Mouse (Mus musculus): ENCODE results near the gene Pms2.

- no peak for TF ChIP-seq CTCF (IDR thresholded peaks at IDR 0.05; ENCODE audit: low read depth)
- TF ChIP-seq EP300 (optimal IDR thresholded peaks at IDR 0.05): no peak
Measured at GRCm38 (mm10) chr5:143890741-143891140, 19.0 kb upstream of the Pms2 start.

Measured in stomach, postnatal 0 days (tissue).